Mouse (Mus musculus): ENCODE results near the gene Eapp.
"Not testable (repeated sequence)": the region's sequence is repeated elsewhere in the genome, so short reads cannot be mapped to it uniquely, and the experiment has no call there.

Eapp gene

DNA sequence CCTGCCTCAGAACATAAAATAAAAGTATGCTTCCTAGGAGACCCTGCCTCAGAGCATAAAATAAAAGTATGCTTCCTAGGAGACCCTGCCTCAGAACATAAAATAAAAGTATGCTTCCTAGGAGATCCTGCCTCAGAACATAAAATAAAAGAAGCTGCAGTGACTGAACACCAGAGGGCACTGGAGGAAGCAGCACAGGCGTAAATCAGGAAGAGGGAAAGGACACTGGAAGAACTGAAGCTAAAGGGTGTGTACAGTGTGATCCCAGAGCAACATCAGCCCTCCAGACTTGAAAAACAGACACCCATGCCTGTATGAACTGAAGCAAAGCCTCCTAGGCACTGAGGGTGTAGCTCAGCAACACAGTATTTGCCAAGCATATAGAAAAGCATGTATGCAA, 12.5 kb downstream of the Eapp start:
- peak; percentile 26 for DNase-seq (ENCODE audit: low read depth)

DNA sequence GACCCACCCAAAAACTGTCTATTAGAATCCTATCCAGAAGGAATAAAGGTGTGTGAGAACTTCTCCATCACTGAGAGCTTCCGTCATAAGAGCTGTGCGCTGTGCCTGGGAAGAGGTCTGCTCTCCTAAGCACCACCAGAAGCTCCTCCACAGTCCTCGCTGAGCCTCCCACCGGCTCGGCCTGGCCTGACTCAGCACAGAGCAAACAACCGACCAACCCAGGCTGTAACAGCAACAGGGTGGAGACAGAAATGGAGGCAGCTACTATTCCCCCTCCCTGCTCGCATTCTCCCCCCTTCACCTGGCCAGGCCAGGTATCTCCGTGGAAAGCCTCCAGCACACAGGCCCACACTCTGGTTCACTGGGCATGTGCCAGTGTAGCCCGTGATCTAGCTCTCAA, 19.0 kb downstream of the Eapp start:
- DNase-seq (ENCODE audit: low read depth), result no peak

DNA sequence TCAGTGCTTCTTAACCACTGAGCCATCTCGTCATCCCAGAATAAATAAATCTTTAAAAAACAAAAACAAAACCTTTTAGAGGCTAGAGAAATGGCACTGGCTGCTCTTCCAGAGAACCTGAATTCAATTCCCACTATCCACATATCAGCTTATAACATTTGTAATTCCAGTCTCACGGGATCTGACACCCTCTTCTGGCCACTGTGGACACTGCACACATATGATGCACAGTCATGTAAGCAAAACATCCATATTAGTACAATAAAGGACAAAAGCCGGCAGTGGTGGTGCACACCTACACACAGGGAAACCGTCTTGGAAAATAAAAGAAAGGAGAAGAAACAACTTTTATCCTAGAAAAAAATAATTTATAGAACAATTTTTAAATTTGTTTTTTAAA, 20.3 kb downstream of the Eapp start:
- no peak for DNase-seq (ENCODE audit: low read depth)

DNA sequence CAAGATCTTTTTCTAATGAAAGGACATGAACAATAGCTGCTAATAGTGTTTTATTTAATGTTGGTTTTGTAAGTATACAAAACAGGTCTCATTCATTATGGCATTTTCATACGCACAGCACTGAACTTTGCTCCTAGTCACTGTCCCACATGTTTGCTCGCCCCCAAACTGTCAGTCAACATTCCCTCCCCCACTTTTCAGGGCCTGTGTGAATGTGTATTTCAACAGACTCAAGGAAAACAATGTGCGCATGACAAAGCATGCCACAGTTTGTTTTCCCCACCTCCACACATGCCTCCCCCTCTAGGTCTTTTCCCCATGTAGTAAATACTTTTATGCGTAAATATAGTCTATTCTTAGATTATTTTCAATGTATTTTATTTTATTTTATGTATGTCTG, 24.4 kb downstream of the Eapp start:
- no peak for DNase-seq (ENCODE audit: low read depth)

DNA sequence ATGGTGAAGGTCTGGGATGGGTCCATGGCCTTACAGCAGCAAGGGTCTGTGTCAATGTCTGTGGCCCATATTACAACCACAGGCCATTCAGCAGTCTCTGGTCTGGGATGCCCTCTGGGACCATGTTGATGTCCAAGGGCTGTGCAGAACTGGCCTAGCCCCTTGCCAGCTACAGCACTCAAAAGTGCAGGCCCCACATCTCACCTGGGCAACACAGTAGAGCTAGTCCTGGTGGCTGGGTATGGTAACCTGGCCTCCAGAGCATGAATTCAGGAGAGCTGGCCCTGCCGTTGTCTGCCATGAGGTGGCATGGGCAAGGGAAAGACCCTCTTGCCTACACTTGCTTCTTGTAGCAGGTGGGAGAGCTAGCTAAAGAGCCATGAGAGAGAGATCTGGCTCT, 27.6 kb downstream of the Eapp start:
- DNase-seq (ENCODE audit: low read depth), result no peak

DNA sequence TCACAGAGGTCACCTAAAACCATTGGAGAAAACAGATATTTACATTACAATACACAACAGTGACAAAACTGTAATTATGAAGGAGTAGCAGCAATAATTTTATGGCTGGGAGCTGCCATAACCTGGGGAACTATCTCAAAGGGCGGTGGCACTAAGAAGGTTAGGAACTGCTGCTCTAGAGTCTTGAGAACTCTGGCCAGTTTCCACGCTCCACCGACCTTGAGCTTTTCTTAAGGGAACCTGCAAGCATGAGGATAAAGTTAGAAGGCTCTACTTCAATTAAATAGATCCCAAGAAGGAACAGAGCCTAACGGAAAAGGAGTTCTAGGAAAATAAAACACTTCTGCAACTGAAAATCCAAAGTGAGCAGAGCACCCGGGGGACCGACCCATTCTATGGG, 30.2 kb downstream of the Eapp start:
- DNase-seq (ENCODE audit: low read depth), result no peak

DNA sequence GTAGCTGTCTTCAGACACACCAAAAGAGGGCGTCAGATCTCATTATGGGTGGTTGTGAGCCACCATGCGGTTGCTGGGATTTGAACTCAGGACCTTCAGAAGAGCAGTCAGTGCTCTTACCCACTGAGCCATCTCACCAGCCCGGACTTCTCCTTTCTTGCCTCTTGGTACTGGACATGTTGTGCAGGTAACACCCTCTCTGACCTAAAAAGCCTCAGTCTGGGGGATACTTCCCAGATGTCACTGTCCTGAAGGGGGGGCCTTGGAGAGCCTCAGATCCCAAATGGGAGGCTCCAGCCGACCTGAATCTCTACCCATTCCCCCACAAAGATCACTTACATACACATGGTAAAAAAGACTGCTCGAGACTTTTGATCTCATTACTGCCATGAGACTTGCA, 34.2 kb downstream of the Eapp start:
- DNase-seq (ENCODE audit: low read depth), result not testable (repeated sequence)

DNA sequence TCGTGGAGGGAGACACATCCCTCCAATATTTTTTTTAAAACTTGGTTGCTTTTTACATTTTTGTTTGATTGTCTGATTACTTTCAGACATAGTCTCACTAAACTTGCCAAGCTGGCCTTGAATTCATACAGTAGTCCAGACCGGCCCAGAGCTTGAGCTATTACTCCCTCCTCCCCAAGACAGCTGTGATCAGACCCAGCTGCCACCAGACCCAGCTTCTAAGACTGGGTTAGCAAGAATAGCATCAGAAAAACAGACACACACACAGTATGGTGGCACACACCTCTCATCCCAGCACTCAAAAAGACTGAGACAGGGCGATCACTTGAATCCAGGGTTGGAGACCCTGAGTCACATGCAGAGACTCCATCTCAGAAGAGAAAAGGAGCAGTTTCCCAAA, 35.8 kb downstream of the Eapp start:
- DNase-seq (ENCODE audit: low read depth), result no peak

DNA sequence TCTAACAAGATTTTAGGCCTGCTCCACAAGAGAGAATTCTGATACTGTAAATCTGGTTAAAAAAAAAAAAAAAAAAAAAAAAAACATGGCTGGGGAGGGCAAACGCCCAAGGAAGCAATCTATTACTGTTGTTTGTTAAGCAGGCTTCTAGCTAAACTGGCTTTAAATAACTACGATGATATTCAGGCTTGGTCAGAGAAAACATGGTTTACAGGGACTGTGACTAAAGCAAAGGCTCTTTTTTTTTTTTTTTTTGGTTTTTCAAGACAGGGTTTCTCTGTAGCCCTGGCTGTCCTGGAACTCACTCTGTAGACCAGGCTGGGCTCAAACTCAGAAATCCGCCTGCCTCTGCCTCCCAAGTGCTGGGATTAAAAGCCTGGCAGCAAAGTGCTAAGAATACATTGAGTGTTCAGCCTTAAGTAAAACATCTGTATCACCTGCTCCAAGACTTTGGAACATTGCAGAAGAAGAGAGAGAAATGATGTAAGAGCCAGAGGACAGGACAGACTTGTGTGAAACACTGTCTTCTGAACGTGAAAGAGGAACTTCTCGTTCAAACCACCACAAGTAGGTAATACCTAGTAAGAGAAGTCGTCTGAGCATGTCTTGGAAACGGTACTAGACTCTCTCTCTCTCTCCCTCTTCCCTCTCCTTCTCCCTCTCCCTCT, 37.1 kb downstream of the Eapp start:
- no peak for DNase-seq (ENCODE audit: low read depth)

DNA sequence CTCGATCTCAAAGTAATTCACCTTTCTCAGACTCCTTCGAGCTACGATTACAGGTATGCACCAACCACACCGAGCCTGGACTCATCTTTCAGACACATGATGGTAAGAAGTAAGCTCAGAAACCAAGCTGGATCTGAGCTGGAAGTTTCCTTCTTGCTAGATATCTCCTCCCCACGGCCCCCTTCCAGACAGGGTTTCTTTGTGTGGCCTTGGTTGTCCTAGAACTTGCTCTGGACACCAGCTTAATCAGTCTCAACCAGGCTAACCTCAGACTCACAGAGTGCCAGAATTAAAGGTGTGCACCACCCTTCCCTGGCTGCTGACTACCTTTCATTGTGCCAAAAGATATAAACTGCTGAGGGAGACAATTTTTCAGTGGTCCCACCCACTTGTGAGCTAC, 37.7 kb downstream of the Eapp start:
- DNase-seq (ENCODE audit: low read depth), result no peak

DNA sequence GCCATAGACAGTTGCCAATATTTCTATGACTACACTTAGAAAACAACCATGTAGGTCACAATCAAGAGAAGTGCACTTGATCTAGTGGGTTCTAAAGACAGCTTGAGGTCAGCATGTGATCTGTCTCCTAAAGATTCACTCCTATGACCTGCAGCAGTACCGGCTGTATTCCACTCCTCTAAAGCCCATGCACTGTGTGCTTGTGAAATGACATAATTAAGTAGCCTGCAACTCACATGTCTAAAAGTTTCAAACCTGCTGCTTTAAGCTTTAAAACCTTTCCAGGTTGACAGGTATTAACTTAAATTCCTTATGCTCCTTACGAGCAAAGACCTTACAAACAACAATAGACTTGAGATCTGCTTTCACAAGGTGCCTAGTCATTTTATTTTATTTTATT, 38.5 kb downstream of the Eapp start:
- DNase-seq (ENCODE audit: low read depth), result peak; percentile 18

DNA sequence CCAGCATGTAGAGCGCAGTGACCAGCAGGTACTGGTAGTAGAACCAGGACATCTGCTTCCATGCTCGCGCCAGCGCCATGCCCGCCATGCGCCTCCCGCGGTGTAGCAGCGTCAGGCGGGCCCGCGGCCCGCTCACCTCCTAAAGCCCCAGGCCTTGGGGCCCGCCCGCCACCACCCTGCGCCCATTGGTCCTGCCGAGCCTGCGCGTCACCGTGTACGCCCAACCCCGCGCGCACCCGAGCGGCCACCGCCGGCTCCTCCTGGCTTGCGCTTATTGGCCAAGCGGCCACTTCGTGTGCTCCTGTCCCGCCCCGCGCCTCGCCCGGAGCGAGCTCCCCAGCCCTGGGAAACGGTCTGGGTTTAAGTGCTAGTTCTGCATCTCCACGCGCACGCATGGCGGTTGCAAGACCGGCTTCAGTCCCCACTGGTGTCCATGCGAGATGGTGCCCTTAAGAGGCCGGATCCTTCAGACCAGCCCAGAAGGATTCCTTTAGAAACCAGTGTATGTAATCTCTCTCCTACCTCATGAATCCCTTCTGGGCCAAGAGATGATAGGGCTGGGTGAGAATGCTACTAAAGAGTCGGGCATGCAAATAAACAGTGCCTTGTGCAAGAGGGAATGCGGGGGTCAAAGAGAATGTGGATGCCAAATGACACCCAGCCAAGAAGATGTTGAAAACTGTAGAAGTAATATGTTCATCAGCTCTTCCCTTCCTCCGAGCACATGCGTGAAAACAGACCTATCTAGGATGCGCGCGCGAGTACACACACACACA, 39.1 kb downstream of the Eapp start, which contains the start of gene Sptssa:
TSS of gene Sptssa (minus strand) at position 178 of the 776 bp plus-strand sequence.
- DNase-seq (ENCODE audit: low read depth), result peak; percentile 94

DNA sequence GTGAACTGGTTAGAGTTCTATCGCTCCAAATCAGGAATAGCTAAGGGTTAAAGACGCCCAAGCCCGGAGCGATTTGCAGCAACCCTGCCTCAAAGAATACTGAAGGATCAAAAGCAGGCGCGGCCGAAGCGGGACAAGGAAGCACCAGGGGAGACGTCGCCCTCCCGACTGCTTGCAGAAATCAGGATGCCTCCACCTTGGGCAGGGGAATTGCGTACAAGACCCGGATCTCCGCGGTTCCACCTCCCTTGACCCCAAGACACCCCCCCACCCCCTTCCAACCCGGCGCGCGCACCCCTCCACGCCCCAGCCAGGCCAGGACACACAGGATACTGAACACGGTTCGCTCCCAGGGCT, 39.7 kb downstream of the Eapp start:
- DNase-seq (ENCODE audit: low read depth), result no peak

DNA sequence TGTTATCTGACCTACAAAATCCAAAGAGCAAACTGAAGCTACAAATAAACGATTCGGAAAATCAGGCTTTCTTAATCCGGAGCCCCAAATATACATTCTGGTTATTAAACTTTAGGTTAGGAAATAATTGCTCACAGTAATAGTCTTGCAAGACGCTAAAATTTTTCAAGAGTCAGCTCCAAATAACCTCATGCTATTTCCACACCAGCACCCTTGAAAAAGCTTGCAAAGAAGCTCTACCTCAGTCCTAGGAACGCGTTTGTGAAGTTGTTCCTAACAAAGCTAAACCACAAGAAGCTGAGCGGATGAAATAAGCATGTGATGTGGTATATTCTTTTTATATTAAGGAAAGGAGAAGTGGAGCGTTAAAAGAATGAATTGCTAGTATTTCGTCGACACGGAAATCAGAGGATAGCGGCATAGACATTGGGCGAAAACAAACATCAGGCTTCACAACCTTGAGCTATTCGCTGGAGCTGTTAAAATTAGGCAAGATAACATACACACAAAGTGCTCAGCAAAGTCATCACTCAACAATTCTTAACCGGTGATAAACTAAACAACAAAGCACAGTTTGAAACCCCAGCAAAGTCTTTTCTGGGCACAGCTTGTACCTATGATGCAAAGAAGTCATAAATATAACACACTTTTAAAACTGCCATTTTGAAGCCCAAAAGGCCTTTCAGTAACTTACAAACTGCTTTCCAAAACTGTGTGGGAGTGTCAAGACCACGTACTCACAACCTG, 40.2 kb downstream of the Eapp start:
- DNase-seq (ENCODE audit: low read depth), result peak; percentile 55

DNA sequence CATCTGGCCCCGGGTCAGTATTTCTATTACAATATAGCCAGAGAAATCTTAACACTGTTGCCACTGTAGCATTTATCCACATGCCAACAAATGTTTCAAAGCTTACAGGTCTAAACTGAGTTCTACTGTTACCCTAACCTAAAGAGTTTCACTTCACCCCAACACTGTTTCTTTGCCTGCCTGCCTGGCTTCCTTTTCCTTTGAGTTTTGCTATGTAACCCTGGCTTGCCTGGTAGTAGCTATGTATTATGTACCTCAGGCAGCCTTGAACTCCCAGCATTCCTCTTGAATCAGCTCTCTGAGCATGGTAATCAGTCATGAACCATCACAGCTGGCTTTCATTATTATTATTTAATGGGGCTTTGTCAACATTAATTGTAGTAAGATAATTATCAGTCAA, 41.0 kb downstream of the Eapp start:
- peak; percentile 23 for DNase-seq (ENCODE audit: low read depth)

DNA sequence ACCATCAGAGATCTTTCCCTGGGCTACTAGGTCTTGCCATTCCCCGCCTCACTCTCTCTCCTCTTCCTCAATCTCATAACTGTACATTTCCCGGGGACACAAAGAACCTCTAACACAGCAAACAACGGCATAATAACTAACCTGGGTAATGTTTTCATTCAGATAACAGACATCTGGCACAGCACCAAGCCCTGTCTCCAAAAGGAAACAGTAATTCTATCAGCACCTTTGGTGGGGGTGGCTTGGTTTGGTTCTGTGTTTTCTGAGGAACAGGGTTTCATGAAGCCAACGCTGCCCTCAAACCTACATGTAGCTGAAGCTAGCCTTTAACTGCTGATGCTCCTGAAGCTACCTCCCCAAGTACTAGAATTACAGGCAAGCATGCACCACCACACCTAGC, 41.6 kb downstream of the Eapp start:
- DNase-seq (ENCODE audit: low read depth), result no peak

DNA sequence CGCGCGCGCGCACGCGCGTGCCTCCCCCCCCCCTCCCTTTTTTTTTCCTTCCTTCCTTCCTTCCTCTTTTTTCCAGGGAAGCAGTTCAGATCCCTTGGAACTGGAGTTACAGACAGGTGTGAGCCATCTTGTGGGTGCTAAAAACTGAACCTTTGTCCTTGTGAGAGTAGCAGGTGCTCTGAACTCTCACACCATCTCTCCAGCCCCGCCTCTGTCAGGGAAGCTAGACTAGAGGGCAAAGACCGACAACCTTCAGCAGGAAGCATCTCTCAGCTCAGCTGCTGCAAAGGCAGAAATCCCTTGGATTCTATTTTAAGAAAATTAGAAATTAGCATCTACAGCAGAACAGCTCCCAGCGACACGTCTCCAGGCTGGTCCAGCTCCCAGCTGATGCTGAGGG, 43.4 kb downstream of the Eapp start:
- peak; percentile 29 for DNase-seq (ENCODE audit: low read depth)

DNA sequence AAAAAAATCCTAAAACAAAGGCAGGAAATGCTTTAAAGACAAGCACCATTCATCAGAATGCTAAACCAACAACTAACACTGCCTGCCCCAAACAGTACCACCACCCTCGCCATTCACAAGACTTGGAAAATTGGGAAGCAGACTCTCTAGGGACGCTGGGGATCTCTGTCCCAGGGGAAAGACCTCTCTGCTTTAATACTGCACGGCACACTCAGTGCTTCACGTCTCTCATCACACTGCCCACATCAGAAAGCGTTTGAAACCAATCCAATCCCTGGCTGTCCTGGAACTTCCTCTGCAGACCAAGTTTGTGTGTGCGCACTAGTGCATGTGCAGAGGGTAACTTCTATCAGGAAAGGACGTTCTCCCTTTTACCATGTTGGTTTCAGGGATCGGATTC, 43.9 kb downstream of the Eapp start:
- DNase-seq (ENCODE audit: low read depth), result peak; percentile 36

DNA sequence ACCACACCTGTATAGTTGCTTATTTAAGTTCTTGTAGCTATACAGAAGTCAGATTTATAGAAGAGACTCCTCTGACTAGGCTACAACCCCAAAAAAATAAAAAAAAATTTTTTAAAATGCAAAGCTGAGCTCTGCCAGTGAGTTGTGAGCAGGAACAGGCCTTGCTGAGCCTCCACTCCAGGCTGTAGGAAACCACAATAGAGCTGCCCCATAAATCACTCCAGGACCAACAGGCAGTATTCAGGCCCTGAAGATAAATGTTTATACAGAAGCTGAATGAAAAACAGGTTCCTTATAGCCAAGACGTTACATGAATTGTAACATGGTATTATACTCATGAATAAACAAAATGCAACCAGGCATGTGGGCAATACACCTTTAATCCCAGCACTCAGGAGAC, 44.5 kb downstream of the Eapp start:
- no peak for DNase-seq (ENCODE audit: low read depth)

DNA sequence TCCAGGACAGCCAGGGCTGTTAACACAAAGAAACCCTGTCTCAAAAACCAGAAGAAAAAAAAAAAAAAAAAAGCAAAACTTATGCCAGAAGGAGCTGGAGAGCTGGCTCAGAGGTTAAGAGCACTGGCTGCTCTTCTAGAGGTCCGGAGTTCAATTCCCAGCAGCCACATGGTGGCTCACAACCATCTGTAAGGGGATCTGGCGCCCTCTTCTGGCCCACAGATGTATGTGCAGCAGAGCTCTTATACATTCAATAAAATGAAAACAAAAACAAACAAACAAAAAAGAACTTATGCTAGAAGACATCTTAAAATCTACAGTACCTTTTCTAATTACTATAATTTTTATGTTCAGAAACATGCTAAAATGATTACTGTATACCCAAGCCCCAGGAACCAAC, 50.8 kb downstream of the Eapp start:
- peak; percentile 25 for DNase-seq (ENCODE audit: low read depth)

DNA sequence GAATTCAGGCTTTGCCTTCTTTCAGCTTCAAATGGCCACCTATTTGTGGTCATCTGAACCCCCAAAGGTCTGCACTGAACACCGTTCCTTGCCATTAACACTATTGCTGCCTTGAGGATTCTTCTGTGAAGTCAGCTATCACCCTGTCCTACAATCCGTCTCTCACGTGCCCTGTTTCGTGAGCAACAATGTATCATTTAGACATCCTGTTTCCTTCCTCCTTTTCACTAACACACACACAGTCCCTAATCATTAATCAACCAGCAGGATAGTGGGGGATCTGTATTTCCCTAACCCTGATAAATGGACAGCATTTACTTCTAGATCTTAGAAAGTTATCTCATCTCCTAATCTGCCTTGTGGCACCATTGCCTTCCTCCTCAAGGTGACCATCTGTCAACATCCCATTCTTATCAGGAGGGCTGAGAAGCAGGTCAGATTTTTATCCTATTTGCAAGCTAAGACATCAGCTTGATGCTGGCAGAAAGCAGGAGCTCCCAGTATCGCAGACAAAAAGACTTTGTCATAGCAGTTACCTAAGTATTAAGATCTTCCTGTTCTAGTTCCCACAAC, 52.3 kb downstream of the Eapp start:
- no peak for DNase-seq (ENCODE audit: low read depth)

DNA sequence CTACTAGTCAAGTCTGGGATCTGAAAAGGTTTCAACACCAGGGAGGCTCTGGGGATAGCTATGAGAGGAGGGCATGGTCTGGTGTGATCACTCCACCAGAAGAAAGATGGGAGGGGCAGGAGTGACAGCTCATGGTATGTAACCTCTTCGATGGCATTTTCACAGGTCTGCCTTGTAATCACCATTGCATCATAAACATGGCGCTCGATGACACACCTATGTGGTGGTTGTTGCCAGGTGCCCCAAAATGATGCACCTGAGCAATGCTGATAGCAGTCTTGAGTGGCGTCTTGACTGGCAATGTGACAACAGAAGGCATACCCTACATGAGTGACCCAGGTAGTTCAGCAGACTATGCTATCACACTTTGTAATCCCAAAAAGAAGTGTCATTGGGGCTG, 54.3 kb downstream of the Eapp start:
- no peak for DNase-seq (ENCODE audit: low read depth)

DNA sequence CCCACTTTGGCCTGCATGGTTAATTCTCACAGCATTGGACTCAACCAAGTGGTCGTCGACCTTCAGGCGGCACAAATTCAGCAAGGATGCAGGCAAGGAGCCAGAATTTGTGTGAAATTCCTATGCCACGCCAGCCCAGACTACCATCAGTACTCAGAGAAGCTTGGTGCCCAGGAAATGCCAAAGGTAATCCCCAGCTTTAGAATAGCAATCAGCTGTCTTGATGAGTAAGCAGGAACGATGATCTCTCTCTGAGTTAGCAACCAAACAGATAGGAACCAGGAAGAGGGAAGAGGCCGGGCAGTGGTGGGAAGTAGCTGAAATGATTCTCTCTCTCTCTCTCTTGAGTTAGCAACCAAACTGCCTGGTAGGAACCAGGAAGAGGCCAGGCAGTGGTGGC, 55.4 kb downstream of the Eapp start:
- DNase-seq (ENCODE audit: low read depth), result no peak
